Mouse (Mus musculus) ovary, postnatal 14 days (tissue): ENCODE measurements around the gene Htr3b.
"Not testable (repeated sequence)": the region's sequence is repeated elsewhere in the genome, so short reads cannot be mapped to it uniquely, and the experiment has no call there.

Experiments
- DNase-seq: peaks from one replicate; pipeline ENCODE4 v3.0.0; 2022; ENCODE audit warnings: low spot score

The Htr3b gene

GRCm38 (mm10) chr9:48964587-48965040 is at the start of gene Htr3b:
TSS of gene Htr3b (minus strand) at chr9:48964990.
- no peak for DNase-seq

GRCm38 (mm10) chr9:48999256-48999655 is 34.5 kb upstream of the Htr3b start:
- DNase-seq: no peak

GRCm38 (mm10) chr9:48995735-48996134 is 30.9 kb upstream of the Htr3b start:
- no peak for DNase-seq

- no peak for DNase-seq
Measured at GRCm38 (mm10) chr9:48994779-48995178, 30.0 kb upstream of the Htr3b start.

- DNase-seq: no peak
Measured at GRCm38 (mm10) chr9:48991671-48992070, 26.9 kb upstream of the Htr3b start.

GRCm38 (mm10) chr9:48987201-48988101 is 22.7 kb upstream of the Htr3b start:
- DNase-seq: no peak

- no peak for DNase-seq
Measured at GRCm38 (mm10) chr9:48986616-48987141, 21.9 kb upstream of the Htr3b start.

- no peak for DNase-seq
Measured at GRCm38 (mm10) chr9:48985708-48986088, 20.9 kb upstream of the Htr3b start.

- peak; percentile 98 for DNase-seq
Measured at GRCm38 (mm10) chr9:48984845-48985707, 20.3 kb upstream of the Htr3b start, which contains the start of gene Usp28. TSS of gene Usp28 (plus strand) at chr9:48985375.

- DNase-seq: no peak
Measured at GRCm38 (mm10) chr9:48984320-48984844, 19.6 kb upstream of the Htr3b start.

GRCm38 (mm10) chr9:48983801-48984200 is 19.0 kb upstream of the Htr3b start:
- not testable (repeated sequence) for DNase-seq

- no peak for DNase-seq
Measured at GRCm38 (mm10) chr9:48981827-48982226, 17.0 kb upstream of the Htr3b start.

GRCm38 (mm10) chr9:48980781-48981180 is 16.0 kb upstream of the Htr3b start:
- DNase-seq: no peak

GRCm38 (mm10) chr9:48980371-48980770 is 15.6 kb upstream of the Htr3b start:
- DNase-seq: no peak

GRCm38 (mm10) chr9:48976661-48977355 is 12.0 kb upstream of the Htr3b start:
- no peak for DNase-seq

GRCm38 (mm10) chr9:48972494-48972893 is 7.7 kb upstream of the Htr3b start:
- DNase-seq: peak; percentile 18

GRCm38 (mm10) chr9:48962131-48962530 is 2.7 kb downstream of the Htr3b start:
- DNase-seq: no peak

- DNase-seq: no peak
Measured at GRCm38 (mm10) chr9:48961314-48961713, 3.5 kb downstream of the Htr3b start.

GRCm38 (mm10) chr9:48947565-48947964 is 17.2 kb downstream of the Htr3b start:
- no peak for DNase-seq

- no peak for DNase-seq
Measured at GRCm38 (mm10) chr9:48942349-48942748, 22.4 kb downstream of the Htr3b start.

- no peak for DNase-seq
Measured at GRCm38 (mm10) chr9:48929436-48929835, 35.4 kb downstream of the Htr3b start.

- DNase-seq: no peak
Measured at GRCm38 (mm10) chr9:48928781-48929180, 36.0 kb downstream of the Htr3b start.
